Mouse (Mus musculus) embryo, embryonic 11.5 days (tissue): ENCODE measurements around the gene Rbms3.

Experiments used
- DNase-seq: peaks from one replicate; pipeline ENCODE4 v3.0.0-alpha.2; 2012; ENCODE audit warnings: low read depth, low spot score

Gene Rbms3

DNA sequence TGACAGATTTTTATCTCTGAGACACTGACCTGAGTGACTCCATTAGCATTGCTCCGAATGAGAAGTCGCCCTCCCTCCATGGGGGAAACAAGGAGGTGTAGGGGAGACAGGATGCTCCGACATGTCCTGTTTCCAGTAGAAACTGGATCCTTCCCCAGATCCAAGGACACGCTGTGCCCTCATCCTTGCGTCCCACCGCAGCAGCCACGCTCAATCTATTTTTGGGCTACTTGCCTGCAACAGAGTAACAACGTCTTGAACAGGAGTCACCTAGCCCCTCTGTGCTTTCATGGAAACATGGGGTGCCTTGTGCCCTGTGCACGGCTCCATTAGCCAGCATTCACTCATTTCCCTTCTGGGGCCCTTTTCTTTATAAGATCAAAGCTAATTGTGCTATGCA, at the start of gene Rbms3:
Gene Rbms3 (minus strand): TSS at position 143 of the 400 bp plus-strand sequence.
- DNase-seq, result no peak

GRCm38 (mm10) chr9:117673311-117673710, 43.6 kb upstream of the Rbms3 start:
- no peak for DNase-seq

DNA sequence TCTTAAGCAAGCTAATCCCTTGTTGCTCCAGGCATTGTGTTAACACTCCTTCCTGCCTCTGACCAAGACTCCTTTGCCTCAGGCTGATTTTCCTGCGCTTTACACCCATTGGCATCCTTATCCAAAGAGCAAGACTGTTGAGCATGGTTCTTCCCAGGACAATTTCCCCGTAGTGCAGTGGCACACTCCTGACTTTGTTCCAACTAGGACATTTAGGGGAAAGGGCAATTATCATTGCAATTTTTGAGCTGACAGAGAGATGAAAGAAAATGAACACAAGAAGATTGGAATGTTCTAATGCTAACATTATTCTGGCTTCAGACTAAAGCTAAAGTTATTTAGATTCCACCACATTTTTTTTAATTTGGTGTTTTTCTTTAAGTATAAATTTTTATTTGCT, 24.9 kb upstream of the Rbms3 start:
- no peak for DNase-seq

- DNase-seq, result no peak
Measured at GRCm38 (mm10) chr9:117653641-117654040, 23.9 kb upstream of the Rbms3 start.

- DNase-seq, result no peak
Measured at GRCm38 (mm10) chr9:117646131-117646530, 16.4 kb upstream of the Rbms3 start.

- DNase-seq, result no peak
Measured at GRCm38 (mm10) chr9:117641090-117641782, 11.5 kb upstream of the Rbms3 start.

- no peak for DNase-seq
Measured at GRCm38 (mm10) chr9:117638623-117639185, 9.0 kb upstream of the Rbms3 start.

GRCm38 (mm10) chr9:117636492-117636891, 6.8 kb upstream of the Rbms3 start:
- no peak for DNase-seq

- DNase-seq, result no peak
Measured at GRCm38 (mm10) chr9:117627173-117627572, 2.5 kb downstream of the Rbms3 start.

DNA sequence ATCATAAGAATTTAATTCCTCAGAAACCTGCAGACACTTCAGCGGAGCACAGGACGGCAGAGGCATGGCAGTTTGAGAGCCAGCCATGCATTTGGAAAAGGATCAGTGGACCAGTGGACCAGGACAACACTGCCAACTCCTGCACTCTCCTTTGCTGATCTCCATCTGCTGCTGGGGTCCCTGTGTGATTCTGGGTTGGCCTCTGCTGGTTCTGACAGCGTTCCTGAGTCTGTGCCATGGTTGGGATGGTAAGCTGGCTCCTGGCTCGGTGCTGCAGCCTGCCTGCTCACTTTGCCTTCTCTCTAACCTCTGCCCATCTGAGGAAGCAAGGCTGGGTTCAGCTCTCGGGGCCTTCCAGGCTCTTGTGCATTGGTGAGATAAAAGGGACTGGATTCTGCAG, 28.9 kb downstream of the Rbms3 start:
- DNase-seq, result no peak

DNA sequence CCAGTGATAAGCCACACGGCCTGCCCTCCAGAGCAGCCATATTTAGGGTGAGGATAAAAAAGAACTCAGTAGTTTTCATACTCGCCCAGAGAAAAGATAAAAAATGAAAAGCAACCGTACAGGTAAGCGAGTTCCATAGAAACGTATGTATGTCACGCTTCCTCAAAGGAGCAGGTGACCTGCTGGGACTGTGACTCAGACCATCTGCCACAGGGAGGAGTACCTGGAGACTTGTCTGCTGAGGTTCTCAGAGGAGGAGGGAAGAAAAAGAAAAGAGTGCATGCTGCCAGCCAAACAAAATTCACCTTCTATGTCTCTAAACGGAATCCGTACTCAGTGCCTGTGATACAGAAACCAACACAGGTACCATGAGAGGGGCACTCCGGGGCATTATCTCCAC, 30.4 kb downstream of the Rbms3 start:
- DNase-seq, result no peak

DNA sequence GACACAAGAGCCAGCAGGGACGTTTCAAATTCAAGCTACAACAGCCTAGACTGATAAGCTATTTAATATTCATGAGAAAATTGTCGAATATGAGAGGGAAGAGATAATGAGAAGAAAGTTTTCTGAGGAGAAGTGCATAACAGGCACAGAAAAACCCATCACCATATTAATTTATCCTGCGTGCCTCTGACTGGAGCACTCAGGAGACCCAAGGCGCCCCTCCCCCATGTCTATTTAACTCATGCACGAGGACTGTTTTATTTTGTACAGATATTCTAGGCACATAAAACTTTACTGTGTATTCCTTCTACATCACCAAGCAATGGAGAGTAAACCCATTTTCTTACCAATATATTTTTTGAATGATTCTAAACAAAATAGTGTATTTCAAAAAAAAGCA, 33.6 kb downstream of the Rbms3 start:
- no peak for DNase-seq

DNA sequence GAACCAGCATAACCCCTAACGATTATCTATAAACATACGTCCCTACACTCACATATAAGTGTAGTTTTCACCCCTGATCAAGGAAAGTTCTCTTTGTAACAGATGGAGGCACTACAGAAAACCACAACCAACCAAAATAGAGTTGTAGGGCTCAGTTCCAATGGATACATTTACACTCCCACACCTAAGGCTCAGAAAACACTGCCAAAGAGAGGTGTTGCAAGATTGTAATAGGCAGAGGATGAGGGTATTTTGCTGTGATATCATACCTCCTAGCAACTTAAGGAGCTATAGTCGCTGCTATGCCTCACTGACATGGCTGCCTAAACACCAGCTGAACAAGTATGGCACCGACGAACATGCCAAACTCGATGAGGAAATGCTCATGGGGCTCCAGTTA, 44.4 kb downstream of the Rbms3 start:
- no peak for DNase-seq

DNA sequence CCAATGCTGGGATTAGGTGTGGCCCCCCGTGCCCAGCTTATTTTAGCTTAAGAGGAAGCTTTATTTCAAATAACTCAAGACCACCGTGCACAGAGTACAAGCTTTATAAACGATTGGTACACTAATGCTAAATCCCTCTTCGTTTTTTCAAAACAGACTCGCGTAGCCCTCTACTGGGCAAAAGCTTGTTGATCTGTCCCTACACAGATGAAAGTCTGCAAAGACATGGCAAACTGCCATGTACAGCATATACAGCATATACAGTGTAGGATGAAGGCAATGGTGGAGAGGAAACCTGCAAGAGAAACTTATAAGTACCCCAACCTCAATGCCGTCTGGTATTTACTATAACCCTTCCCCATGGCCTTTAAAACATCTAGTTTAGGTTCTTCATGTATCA, 46.1 kb downstream of the Rbms3 start:
- DNase-seq, result peak; percentile 11

GRCm38 (mm10) chr9:117582591-117582990, 47.1 kb downstream of the Rbms3 start:
- DNase-seq, result no peak

GRCm38 (mm10) chr9:117571186-117571855, 58.4 kb downstream of the Rbms3 start:
- DNase-seq, result no peak

DNA sequence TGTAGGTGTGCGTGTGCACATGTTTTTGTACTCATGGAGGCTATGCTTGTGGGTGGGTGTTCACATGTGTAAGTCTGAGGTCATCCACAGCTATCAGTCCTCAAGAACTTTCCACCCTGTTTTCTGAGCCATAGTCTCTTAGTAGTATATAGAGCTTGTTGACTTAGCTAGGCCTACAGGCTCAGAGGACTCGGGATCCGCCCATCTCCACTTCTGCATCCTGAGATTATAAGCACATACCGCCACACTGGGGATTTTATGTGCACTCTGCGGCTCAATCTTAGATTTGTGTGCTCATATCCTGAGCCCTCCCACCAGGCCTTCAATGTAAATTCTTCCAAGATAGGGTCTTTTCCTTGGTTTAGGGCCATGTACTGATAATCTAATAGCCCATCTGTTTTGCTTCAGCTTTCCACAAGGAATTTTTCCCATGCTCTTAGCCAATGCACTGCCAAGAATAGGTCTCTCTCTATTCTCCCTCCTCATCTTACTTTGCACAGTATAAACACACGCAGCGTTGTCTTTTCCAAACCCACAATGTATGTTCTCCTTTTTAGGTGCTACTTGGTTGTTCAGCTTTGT, 59.4 kb downstream of the Rbms3 start:
- DNase-seq, result no peak

GRCm38 (mm10) chr9:117566293-117566692, 63.4 kb downstream of the Rbms3 start:
- DNase-seq, result no peak

- DNase-seq, result no peak
Measured at GRCm38 (mm10) chr9:117558562-117558961, 71.2 kb downstream of the Rbms3 start.

GRCm38 (mm10) chr9:117554356-117554755, 75.4 kb downstream of the Rbms3 start:
- DNase-seq, result peak; percentile 4

DNA sequence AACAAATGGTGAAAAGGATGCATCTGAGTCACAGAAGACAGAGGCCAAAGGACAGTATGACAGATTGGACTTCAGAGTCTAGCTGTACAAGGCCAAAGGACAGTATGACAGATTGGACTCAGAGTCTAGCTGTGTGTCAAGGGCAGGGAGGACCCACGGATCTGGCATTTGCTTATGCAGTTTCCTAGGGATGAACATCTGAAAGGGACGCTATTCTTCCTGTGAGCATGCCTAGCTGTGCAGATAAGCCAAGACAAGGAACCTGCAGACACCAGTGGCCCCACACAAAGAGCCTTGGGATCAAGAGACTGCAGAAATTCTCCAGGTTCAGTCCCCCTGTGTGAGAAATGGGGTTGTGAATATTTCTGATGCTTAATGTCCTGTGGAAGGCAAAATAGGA, 100.4 kb downstream of the Rbms3 start:
- no peak for DNase-seq

DNA sequence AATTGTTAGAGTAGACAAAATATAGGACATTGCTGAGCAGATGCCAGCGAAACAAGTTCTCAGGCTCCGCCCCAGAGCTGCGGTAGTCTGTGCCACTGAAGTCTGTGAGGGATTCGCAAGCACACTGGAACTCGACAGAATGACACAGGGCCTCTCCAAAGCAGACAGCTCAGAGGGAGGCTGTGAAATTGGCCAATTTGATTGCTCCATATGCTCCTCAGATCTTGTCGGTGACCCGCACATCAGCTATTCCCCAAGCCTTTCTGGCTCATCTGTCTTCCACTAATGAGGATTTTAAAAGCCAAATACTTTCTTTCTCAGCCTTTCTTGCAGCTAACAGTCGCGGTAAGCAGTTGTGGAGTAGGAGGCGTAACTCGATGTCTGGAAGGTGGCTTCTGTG, 120.8 kb downstream of the Rbms3 start:
- no peak for DNase-seq

- no peak for DNase-seq
Measured at GRCm38 (mm10) chr9:117491866-117492265, 137.8 kb downstream of the Rbms3 start.
